Mouse (Mus musculus) cerebellum, adult 9-10 months (tissue): ENCODE data around the gene Sync.

Experiments used
- DNase-seq: peaks from one replicate; pipeline ENCODE4 v3.0.0; 2022

Gene Sync

GRCm38 (mm10) chr4:129263225-129264021 lies 24.0 kb upstream of the Sync start:
- DNase-seq = peak; percentile 81

- DNase-seq = no peak
Measured at GRCm38 (mm10) chr4:129266191-129266590, 21.2 kb upstream of the Sync start.

DNA sequence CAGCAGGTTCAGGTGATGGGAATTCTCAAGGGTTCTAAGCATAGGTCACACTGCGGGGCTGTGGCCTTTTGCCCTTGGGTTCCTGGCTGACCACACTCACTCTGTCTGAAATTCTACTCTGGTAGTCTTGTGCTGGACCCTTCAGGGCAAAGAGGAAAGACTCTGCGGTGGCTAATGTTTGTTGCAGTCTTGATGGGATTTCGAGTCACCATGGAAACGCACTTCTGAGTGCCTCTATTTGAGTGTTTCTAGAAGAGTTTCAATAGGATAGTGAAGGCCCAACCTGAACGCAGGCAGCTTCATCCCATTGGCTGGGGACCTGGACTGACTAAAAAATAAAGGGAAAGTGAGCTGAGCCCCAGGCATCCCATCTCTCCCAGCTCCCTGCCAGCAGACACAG lies 20.6 kb upstream of the Sync start:
- DNase-seq = no peak

DNA sequence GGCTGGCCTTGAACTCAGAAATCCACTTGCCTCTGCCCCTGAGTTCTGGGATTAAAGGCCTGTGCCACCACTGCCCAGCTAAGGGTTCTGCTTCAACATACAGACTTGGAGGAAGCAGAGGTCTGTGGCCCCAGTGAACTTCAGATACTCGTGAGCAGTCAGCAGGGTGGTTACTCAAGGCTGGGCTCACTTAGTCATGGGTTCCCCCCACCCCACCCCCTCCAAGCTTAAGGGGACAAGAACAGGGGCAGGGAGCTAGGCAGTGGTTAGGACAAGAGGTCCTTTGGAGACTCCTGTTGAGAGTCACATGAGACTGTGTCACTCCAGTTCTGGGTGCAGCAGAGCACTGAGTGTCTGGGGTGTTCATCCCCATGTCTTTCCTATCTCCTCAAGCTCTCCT lies 18.7 kb upstream of the Sync start:
- no peak for DNase-seq

- no peak for DNase-seq
Measured at GRCm38 (mm10) chr4:129271991-129272755, 15.2 kb upstream of the Sync start.

GRCm38 (mm10) chr4:129272756-129273046 lies 14.7 kb upstream of the Sync start:
- DNase-seq = peak; percentile 95

GRCm38 (mm10) chr4:129276453-129276865 lies 11.0 kb upstream of the Sync start:
- peak; percentile 100 for DNase-seq

DNA sequence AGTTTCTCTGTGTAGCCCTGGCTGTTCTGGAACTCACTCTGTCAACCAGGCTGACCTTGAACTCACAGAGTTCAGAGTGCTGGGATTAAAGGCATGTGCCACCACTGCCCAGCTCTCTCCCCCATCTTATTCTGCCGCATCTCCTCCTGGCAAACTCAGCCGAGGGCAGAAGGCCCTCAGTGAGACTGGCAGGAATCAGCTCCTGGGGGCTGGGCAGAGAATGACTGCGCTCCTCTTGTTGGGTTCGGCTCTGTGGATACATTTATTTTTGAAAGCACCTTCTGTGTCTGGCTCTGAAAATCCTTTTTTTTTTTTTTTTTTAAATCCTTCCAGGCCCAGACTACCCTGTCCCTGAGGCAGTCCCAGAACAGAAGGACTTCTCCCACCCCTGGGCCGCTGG lies 4.6 kb upstream of the Sync start:
- DNase-seq = no peak

DNA sequence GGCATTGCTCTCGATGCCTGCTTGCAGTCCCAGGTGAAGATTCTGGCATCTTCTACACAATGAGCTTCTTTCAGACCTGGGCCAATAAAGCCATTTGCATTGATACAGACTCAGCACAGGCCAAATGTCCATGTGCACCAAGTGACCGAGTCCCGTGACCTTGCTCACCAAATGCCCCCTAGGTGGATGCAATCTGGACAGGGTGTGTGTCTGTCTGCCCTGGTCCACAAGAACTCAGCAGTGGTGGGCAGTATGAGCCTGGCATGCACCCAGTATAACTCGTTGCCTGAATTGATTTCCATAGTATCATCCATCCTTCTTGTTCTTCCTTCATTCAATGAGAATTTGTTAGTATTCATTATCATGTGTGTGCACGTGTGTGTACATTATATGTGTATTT lies 4.2 kb upstream of the Sync start:
- no peak for DNase-seq

DNA sequence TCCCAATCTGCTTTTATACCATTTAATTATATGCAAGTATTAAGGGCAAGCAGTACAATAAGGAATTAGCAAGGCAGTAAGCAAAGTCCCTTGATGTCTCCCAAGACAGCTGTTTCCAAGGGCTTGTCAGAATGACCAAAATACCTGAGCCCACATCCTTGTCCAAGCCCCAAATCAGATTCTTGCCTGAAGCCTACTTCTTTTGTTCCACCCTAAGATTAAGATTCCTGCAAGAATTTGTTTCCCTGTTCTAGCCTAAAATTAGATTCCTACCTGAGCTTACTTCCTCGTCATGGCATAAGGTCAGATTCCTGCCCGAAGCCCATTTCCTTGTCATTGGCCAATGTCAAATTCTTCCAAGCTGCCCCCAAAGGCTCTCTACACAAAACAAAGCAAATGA lies 2.7 kb upstream of the Sync start:
- DNase-seq = no peak

DNA sequence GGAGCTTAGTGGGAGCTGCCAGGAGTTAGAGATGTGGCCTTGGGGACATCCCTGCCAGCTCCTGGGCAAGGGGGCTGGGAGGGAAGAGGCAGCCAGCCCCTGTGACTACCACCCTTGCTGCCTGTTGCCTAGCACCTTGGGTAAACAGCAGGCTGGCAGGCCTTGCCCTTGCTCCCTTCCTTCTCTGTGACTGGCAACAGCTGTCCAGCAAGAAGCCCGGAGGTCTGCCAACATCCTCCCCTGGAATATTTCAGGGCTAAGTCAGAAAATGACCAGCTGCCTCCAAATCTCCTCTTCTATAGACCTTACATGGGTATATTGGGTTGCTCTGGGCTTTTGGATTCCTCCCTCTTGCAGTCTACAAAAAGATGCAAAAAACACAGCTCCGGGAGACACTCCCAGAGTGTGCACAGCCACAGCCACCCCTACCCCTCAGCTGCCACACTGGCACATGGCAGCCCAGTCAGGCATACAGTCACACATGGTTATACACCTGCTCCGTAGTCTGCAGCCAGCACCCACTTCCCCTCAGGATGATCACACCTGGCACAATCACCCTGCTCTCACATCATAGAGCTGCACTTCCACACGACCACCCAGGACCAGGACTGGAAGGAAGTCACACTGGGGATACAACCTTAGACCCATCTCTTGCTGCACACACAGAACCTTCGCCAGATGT lies 1.3 kb upstream of the Sync start:
- DNase-seq = no peak

DNA sequence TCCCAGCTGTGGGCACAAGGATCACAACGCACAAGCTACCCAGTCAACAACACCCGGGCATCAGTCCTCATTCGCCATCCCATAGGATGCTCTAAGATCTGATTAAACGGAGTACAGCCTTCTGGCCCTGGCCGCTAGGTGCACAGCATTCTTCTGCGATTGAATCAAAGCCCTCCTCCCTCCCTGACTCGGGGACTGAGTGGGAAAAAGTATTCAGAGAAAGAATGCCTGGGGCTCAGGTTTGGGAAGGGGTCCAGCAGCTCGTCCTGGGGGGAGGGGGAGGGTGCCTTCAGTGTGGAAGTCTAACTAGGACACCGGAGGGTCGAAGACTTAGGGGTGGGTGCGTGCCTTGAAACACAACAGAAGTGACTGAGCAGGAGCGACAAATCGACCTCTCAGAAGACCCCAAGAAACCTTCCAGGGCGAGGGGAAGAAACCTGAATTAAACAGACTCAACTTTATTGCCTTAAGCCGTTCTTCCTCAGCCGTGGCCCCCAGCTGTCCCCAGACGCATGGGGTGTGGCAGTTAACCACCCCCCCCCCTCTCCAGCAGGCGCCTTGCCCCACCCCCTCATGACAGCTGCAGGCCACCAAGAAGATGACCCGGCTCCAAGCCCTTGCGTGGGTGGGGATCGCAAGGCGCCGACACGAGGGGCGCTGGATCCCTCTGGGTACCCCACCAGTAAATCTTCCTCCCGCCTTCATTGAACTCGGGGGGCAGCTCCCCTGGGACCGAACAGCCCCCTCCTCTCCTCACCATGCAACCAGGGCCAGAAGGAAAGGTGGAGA lies 540 bp upstream of the Sync start:
- DNase-seq = no peak

- no peak for DNase-seq
Measured at GRCm38 (mm10) chr4:129288067-129288466, 650 bp downstream of the Sync start.

DNA sequence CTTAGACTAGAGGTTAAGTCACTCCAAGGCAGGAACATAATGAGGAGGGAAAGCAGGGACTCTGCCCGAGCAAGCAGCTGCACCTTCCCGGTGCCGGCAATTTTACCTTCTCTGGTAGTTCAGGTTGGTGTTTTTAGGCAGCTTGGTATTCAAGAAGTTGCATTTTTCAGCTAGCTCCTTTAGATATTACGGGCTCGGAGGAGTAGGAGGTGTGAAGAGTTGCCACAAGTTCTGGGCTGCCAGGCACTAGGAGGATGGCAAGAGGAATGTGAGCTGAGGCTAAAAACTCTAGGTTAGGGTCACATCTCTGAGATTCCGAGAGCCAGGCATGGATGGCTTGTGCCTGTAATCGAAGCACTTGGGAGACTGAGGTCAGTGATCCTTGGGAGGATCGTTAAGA lies 2.3 kb downstream of the Sync start:
- no peak for DNase-seq

- DNase-seq = no peak
Measured at GRCm38 (mm10) chr4:129292831-129293230, 5.4 kb downstream of the Sync start.

DNA sequence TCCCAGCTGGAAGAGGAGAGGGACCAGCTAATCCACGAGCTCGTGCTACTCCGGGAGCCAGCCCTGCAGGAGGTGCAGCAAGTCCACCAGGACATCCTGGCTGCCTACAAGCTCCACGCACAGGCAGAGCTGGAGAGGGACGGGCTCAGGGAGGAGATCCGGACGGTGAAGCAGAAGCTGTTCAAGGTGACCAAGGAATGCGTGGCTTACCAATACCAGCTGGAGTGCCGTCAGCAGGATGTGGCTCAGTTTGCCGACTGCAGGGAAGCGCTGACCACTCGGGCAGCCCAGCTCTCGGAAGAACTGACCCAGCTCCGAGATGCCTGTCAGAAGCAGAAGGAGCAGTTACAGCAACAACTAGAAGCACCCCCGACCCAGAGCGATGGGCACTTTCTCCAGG lies 6.3 kb downstream of the Sync start:
- DNase-seq = no peak

DNA sequence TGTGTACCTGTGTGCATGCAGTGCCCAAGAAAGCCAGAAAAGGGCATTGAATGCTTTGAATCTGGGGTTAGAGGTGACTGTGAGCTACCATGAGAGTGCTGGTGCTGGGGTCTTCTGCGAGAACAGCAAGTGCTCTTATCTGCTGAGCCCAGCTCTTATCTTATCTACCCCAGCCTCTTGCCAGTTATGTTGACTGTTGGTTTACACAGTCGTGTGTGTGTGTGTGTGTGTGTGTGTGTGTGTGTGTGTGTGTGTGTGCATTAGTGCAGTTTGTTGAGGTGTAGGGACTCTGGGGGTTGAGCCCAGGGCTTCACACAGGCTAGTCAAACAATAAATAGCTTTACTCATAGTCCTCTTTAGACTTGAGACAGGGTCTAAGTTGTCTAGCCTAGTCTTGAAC lies 7.8 kb downstream of the Sync start:
- DNase-seq = no peak

GRCm38 (mm10) chr4:129296066-129296465 lies 8.6 kb downstream of the Sync start:
- DNase-seq = no peak

DNA sequence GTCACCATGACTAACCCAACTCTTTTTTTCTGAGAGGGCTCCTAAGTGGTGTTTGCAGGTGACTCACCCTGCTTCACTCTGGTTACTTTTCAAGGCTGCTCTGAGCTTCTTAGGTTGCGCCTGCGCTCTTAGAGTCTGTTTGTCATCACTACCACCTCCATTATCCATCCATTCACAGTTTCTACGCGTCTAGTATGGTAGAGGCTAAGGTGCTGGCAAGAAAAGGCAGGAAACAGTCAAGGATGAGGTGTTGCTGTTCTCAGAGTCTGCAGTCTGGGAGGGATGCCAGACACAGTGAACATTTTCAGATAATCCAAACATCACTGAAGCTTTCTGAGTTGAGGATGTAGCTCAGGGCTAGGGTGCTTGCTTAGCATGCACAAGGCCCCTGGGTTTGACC lies 10.3 kb downstream of the Sync start:
- DNase-seq = no peak

DNA sequence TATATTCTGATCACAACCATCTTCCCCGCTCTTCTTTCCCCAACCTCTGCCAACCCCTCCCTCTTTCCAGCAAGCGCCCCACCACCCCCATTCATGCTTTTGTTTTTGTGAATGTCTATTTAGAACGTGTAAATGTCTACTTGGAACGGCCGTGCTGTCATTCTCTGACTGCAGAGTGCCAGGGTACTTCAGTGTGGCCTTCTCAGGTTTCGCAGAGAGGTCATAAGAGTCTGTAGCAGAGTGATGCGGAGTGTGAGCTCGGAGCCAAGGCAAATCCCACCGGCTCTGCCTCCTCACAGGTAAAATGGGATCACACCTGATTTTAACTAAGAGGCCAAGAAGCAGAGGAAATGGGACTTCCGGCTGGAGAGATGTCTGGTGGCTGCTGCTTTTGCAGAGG lies 11.7 kb downstream of the Sync start:
- DNase-seq = no peak

DNA sequence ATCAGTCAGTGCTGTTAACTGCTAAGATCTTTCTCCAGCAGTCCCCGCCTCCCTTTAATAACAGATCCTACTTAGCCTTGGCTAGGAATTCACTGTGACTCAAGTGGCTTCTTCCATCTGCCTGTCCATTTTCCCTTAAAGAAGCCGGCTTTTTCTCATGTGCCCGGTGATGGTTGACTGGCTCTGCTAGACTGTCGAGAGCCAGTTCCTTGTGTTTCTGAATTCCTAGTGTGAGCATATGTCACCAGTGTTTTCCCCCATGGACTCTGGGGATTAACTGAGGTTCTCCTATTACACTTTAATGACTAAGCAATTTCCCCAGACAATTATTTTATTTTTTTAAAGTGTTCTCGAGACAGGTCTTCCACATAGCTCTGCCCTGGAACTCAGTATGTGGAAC lies 16.0 kb downstream of the Sync start:
- DNase-seq = no peak

DNA sequence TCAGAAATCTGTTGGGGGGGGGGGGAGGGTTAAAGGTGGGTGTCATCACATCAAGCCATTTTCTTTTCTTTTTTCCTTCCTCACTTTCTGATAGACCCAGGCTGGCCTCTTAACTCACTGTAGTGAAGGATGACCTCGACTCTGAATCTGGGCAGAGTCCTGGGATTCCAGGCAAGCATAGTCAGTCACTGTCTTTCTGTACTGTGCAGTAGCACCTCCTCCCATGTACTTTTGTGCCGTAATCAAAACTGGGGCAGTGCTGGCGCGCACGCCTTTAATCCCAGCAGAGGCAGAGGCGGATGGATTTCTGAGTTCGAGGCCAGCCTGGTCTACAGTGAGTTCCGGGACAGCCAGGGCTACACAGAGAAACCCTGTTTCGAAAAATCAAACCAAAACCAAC lies 16.4 kb downstream of the Sync start:
- no peak for DNase-seq

- no peak for DNase-seq
Measured at GRCm38 (mm10) chr4:129304306-129304705, 16.9 kb downstream of the Sync start.
